ENCODE assay signal across 8 mouse cellular contexts in genomic region chr7:96575202-96575650, GRCm38 (mm10).
A peak's percentile ranks its signal among the peaks of the same experiment; 100 is the strongest.
DNase-seq lines count a peak whose midpoint lies in the region; ATAC-seq lines count a peak whose summit lies in the region.

No protein-coding gene starts in this region.

- H3K9ac ChIP-seq in hindbrain, embryonic 14.5 days = no peak overlapping the region
- no peak overlapping the region for H3K9ac ChIP-seq in midbrain, embryonic 15.5 days

- no peak overlapping the region for H3K4me3 ChIP-seq in hindbrain, embryonic 14.5 days (replicated peaks; ENCODE audit: low read length)
- H3K4me3 ChIP-seq in midbrain, embryonic 15.5 days = no peak overlapping the region

- no peaks in the 10 kb centered on the region for H3K27me3 ChIP-seq in hindbrain, embryonic 14.5 days (ENCODE audit: control insufficient read depth, insufficient read depth, low read length)
- H3K27me3 ChIP-seq in midbrain, embryonic 15.5 days (replicated peaks) = no peaks in the 10 kb centered on the region

- DNase-seq in adipocyte (ENCODE audit: low spot score) = peak; percentile 89
- peak; percentile 94 for DNase-seq in cerebellum, adult 9-11 months
- peak; percentile 90 to 93 for DNase-seq in frontal cortex, postnatal 36 days (ENCODE audit: low spot score in 2 of 2)
- peak; percentile 77 for DNase-seq in hindbrain, embryonic 14.5 days (ENCODE audit: low spot score)
- DNase-seq in layer of hippocampus, postnatal 36 days = peak; percentile 74 to 87
- peak; percentile 73 for DNase-seq in urinary bladder, postnatal 25 days (ENCODE audit: low spot score)

- 55% methylated on average over 7 of the region's 7 CpGs for WGBS in hindbrain, embryonic 14.5 days
- WGBS in midbrain, embryonic 15.5 days = 49% methylated on average over 7 of the region's 7 CpGs

- H3K4me1 ChIP-seq in hindbrain, embryonic 14.5 days (replicated peaks; ENCODE audit: control insufficient read depth, insufficient read depth, low read length) = 0 out of 2 replicates have a peak, but pooled peaks cover 6% of the 10 kb centered on the region
- H3K4me1 ChIP-seq in midbrain, embryonic 15.5 days = peaks cover 16% of the 10 kb centered on the region

- H3K27ac ChIP-seq in hindbrain, embryonic 14.5 days = 0 out of 2 replicates have a peak overlapping the region, but pooled peaks have one; percentile 12
- no peak overlapping the region; the same call in 1 of the 2 replicates for H3K27ac ChIP-seq in midbrain, embryonic 15.5 days

- H3K4me2 ChIP-seq in hindbrain, embryonic 14.5 days (replicated peaks) = no peak overlapping the region
- no peak overlapping the region for H3K4me2 ChIP-seq in midbrain, embryonic 15.5 days

- H3K9me3 ChIP-seq in hindbrain, embryonic 14.5 days (ENCODE audit: control insufficient read depth, low read length) = no peaks in the 10 kb centered on the region
- H3K9me3 ChIP-seq in midbrain, embryonic 15.5 days = no peaks in the 10 kb centered on the region

- peak; percentile 88 for ATAC-seq in hindbrain, embryonic 14.5 days (ENCODE audit: low FRiP score)
- peak; percentile 82 for ATAC-seq in midbrain, embryonic 15.5 days (replicated peaks)
- ATAC-seq in megakaryocyte, adult 5-6 weeks (ENCODE audit: poor library complexity, severe bottlenecking) = no peak

- H3K36me3 ChIP-seq in hindbrain, embryonic 14.5 days (replicated peaks; ENCODE audit: control insufficient read depth, insufficient read depth) = no peaks in the 10 kb centered on the region
- H3K36me3 ChIP-seq in midbrain, embryonic 15.5 days (replicated peaks) = no peaks in the 10 kb centered on the region
